Mouse (Mus musculus) lung, adult 18-20 months (tissue): ENCODE measurements around the gene Pebp1.

Experiments used
- DNase-seq, 2 experiments: peaks; one replicate each; pipeline ENCODE4 v3.0.0; 2022; ENCODE audit warnings: mixed read lengths in 2 of 2

Gene Pebp1

DNA sequence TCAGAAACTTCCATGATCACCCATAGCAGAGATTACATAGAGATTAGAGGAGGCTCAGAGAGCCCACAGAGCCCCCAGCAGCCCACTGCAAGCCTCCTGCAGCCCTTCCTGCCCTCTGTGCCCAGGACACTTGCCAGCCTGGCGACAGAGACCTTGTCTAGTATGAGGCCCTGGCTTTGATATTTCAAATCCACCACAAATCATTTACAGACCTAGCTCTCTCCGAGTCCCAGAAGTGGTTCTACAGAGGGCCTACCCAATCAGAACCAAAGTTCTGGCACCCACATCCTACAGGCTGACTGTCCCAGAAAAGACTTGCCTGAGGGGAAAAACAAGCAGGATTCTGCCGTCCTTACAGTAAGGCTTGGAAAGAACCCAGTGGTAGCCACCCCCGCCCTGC is 2.2 kb downstream of the Pebp1 start:
- DNase-seq, result no peak

DNA sequence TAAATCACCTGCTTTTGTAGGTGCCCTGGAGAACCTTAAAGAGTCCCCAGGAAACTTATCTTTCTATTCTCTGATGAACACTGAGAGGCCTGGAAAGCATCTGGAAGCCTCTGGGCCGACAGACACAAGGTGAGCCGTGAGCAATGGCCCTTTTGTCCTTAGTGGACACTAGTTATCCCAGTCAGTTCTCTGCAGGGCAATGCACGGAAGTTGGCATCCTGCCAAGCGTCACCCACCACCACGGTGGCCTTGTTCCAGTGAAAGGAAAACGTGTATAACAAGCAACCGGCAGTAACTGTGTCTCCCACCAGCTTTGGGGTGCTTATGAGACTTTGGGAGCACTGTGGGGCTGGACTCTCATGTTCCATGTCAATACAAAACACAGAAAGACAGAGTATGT is 2.7 kb downstream of the Pebp1 start:
- DNase-seq, result no peak

DNA sequence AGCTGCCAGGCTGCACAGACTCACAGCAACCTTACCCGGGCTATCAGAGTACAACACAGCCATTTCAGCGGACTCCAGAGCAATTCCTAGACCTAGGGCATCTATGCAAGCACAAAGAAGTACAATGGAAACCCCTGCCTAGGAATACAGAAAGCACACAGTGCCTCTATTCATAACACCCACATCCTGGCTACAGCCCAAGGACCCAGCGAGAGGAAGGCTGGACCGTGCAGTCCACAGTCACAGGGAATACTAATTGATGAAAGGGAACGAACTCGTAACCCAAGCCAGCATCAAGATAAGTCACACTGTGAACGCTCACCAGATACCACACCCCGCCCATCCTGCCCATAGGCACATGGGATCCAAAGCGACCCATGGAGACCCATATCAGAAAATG is 3.4 kb downstream of the Pebp1 start:
- no peak for DNase-seq

DNA sequence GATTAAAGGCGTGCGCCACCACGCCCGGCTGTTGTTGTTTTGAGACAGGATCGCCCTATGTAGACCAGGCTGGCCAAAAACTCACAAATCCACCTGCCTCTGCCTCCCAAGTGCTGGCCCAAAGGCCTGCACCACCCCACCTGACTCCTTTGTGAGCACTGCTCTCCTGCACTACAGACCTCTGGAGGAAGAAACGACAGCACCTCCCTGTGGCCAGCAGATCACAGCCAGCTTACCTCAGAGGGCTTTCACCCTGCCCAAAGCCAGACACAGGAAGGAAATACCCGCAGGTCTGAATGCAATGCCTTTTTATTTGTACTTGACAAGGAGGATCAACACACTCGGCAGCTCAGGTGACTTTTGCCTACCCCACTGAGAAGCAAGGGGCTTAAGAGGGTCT is 5.1 kb downstream of the Pebp1 start:
- no peak for DNase-seq

DNA sequence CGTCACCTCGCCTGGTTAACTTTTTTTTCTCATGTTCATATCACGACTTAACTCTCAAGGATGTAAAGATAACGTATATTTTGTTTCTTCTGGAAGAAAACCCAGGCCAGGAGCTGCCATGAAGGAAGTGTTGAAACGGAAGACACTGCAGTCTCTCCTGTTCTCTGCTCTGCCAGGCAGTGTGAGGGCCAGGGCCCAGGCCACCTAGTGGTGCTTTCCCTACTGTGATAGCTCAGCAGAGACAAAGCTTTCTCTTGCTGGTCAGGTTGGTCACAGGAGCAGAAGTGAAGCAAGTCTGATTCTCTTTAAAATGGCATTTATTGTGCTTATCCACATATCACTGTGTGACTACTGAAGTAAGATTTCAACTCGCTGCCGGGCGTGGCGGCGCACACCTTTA is 5.9 kb downstream of the Pebp1 start:
- DNase-seq, result no peak

DNA sequence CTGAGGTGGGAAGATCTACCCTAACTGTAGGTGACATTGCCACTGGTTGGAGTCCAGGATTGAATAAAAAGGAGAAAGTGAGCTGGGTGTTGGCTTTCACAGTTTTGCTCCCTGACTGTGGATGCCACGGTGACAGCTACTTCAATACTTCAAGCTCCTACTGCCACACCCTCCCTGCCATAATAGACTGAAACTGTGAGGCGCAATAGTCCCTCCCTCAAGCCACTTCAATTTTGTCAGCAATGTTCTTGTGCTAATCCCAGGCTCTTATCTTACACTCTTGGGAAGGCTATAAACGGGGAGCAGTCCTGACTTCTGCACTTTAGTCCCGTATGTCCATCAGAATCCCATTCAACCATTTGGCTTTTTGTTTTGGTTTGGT is 7.8 kb downstream of the Pebp1 start:
- peak; percentile 28 to 61 for DNase-seq

DNA sequence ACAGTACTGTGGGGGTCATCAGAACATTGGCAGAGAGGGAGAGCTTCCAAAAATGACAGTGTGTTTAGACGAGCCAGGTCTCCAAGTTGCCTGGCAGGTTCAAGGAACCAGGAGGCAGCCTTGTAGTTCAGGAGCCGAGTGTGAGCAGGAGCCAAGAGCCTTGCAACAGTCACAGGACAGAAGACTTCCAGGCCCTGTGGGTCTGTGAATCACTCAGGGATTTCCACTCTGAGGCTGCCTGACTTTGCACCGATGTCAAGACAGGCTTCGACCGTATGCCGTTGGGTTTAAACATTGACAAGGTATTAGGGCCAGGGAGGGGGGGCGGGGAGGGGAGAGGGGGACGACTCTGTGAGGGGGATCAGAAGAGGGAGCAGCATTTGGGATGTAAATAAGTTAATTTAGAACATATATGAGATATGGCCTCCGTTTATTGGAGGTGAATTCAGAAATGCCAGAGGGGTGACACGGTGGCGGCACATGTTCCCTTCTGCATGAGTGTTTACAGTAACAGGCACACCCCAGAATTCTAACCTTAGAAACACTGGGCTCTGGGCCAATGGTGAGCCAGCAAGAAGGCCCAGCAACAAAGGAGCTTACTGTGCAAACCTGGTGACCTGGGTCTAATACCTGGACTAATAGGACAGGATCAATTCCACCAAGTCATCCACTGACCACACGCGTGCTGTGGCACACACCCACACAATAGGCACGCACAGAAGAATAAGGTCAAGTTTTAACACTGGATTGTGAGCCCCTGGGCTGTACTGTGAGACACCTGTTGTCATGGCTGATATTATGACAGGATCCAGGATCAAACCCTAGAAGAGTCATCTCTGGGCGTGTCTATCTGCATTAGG is 8.4 kb downstream of the Pebp1 start:
- DNase-seq, result peak; percentile 83 to 89

DNA sequence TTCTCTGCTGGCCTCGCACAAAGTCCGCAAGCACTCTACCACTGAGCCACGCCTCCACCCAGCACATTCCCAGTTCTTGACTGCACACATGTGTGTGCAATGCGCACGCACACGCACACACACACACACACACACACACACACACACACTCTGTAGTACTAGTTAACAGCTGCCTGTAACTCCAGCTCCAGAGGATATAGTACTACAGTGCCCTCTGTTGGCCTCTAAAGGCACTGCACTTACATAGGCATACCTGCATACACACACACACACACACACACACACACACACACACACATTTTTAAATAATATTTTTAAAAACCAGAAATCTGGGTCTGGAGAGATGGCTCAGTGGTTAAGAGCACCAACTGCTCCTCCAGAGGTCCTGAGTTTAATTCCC is 9.6 kb downstream of the Pebp1 start:
- no peak for DNase-seq

DNA sequence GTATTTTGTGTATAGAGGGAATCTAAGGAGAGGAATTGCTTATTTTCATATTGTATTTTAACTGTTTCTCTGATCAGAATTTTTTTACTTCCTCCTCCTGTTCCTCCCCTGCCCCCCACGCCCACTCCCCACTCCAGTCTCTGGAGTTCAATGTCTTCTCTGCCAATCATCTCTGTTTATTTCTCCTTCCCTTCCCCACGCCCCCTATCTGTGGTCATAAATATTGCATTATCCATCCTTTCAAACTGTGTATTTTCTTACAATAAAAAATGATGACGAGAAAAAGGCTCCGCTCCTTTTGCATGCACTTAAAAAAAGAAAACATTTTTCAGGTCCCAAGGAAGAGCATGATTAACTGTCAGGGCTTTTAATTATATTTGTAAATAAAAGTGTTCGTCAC is 12.6 kb downstream of the Pebp1 start:
- DNase-seq, result no peak

DNA sequence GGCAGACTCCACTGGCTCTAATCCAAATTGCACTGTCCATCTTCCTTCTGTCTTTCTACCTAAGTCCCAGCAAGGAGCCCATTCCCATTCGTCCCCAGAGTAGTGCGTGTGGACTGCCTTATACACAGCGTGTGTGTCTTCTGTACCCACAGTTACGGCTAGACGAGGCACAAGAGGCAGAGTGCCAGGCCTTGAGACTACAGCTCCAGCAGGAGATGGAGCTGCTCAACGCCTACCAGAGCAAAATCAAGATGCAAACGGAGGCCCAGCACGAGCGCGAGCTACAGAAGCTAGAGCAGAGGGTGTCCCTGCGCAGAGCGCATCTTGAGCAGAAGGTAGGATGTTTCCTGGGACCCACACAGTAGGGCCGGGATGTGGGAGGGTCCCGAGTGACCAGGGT is 15.5 kb downstream of the Pebp1 start:
- DNase-seq, result no peak

DNA sequence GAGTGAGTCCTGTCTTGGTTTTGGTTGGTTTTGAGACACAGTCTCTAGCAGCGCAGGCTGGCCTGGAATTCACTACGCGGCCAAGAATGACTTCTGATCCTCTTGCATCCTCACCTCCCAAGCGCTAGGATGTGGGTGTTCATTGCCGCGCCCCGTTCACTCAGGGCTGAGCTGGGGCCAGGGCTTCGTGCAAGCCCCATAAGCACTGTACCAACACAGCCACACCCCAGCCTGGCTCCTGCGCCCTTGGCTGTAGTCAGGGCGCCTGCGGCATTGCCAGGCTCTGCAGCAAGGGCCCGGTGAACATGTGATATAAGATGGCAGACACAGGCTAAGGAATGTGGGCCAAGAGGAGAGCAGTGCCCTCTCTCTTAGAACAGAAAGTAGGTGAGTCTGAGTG is 18.0 kb downstream of the Pebp1 start:
- no peak for DNase-seq

DNA sequence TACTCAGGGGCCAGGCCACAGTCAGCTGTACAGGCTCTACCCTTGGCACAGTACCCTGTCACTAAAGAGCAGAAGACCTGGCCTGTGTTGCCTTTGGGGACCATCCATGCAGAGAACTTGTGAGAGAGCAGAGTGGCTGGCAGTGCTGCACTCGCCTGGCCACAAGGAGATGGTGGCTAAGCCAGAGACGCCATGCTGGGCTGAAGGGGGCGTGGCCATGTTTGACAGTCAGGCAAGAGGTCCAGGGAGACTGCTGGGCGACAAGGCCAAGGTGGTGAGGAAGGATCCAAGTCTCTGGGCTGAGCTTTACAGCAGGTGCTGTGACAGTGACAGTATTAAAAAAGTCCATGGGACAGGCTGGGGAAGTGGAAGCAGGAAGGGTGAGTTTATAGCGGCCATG is 18.7 kb downstream of the Pebp1 start:
- no peak for DNase-seq

DNA sequence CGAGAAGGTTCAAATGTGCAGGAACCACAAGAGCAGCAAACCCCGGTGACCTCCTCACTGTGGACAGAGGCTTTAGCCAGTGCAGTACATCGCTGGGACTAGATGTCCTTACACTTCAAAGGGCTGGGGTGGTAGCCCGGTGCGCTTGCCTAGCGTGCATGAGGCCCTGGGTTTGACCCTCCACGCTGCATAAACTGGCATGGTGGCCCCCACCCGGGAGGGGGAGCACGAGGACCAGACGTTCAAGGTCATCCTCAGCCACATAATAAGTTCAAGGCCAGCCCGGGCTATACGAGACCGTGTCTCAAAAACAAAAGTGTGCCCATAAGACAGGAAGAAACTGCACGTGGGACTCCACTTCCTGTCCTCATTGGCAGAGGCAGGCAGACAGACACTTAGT is 19.5 kb downstream of the Pebp1 start:
- no peak for DNase-seq

DNA sequence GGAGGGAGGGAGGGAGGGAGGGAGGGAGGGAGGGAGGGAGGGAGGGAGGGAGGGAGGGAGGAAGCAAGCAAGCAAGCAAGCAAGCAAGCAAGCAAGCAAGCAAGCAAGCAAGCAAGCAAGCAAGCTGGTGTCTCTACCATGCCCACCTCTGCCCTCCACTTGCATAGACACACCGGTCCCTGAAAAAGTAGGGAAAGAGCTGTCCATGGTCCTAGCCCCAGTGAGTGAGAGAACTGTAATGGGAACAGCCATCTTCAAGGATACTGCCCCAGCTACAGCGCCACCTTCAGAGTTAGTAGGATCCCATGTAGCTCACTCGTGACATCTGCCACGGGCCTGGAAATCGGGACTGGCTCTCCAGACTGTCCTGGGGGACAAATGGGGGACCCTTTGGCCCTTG is 22.7 kb downstream of the Pebp1 start:
- DNase-seq, result no peak

DNA sequence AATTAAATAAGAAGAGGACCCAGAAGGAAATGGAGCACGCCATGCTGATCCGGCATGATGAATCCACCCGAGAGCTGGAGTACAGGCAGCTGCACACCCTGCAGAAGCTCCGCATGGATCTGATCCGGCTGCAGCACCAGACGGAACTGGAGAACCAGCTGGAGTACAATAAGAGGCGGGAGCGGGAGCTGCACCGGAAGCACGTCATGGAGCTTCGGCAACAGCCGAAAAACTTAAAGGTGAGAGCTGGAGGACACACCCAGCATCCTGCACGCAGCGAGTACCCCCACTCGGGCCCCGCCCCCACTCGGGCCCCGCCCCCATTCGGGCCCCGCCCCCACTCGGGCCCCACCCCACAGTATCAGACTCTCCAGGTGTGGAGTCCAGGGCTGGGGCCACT is 23.9 kb downstream of the Pebp1 start:
- no peak for DNase-seq

DNA sequence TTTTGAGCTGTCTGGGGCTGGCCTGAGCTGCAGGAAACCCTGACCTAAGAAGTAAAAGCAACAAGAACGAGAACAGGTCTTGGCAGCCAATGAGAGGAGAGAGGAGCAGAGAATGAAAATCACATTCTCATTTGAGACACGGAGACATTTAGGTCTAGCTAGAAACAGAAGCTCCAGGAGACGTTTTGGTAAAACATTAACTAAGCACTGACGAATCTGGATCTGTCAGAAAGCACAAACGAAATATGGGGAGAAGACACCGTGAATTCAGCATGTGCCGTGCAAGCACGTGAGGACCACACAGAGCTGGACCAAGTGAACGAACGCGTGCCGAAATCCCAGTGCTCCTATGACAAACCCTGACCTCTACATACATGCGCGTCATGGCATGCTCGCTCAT is 29.1 kb downstream of the Pebp1 start:
- no peak for DNase-seq

DNA sequence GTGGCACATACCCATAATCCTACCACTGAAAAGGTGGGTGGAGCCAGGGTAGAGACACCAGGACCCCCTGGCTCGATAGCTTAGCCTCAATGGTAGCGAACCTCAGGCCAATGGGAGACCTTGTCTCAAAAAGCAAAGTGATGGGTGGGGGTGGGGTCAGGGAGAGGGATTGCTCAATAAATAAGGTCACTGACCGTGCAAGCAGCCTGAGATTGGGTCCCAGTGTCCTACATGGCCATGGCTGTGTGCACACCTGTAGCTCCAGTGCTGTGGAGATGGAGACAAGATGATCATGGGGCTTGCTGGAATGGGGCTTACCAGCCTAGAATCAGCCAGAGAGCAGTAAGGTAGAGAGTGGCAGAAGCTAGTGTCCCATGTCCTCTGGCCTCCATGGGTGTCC is 35.7 kb downstream of the Pebp1 start:
- no peak for DNase-seq

DNA sequence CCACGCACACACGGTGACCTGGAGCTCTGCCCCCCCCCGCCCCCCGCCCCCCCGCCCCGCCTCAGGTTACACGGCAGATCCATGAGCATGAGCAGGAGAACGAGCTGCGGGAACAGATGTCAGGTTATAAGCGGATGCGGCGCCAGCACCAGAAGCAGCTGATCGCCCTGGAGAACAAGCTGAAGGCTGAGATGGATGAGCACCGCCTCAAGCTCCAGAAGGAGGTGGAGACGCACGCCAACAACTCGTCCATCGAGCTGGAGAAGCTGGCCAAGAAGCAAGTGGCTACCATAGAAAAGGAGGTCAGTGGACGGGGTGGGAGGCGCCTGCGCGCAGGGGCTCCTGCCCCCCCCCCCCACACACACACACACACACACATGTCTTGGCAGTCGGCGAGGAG is 36.6 kb downstream of the Pebp1 start:
- DNase-seq, result no peak

DNA sequence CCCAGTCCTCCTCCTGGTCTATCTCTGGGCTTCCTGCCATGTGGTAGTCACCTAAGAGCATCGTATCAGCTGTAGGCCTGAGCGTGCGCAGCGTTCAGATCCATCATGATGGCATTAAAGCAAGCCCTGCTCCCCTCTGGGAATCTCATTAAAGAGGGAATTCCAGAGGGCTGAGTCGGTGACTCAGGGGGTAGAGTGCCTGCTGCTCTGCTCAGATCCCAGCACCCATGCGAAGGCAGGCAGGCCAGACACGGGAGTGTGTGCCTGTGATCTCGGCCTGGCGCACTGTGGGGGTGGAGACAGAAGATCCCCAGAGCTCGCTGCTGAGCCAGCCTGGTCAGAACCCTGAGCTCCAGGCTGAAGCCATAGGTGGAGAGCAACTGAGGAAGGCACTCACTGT is 39.1 kb downstream of the Pebp1 start:
- no peak for DNase-seq

DNA sequence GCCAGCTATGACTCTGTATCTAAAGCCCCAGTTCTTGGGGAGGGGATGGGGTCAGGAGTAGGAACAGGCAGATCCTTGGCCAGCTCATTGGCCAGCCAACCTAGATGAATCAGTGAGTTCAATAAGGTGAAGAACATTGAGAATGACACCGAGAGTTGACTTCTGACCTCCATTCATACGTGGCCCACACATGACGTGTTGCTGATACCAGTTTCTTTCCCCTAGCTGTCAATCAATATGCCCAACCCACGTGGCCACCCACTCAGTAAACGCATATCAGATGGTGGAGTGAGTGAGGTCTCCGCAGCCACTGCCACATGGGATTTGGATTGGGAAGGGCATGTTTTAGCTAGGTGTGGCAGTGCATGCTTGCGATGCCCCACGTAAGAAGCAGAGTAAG is 42.3 kb downstream of the Pebp1 start:
- no peak for DNase-seq

DNA sequence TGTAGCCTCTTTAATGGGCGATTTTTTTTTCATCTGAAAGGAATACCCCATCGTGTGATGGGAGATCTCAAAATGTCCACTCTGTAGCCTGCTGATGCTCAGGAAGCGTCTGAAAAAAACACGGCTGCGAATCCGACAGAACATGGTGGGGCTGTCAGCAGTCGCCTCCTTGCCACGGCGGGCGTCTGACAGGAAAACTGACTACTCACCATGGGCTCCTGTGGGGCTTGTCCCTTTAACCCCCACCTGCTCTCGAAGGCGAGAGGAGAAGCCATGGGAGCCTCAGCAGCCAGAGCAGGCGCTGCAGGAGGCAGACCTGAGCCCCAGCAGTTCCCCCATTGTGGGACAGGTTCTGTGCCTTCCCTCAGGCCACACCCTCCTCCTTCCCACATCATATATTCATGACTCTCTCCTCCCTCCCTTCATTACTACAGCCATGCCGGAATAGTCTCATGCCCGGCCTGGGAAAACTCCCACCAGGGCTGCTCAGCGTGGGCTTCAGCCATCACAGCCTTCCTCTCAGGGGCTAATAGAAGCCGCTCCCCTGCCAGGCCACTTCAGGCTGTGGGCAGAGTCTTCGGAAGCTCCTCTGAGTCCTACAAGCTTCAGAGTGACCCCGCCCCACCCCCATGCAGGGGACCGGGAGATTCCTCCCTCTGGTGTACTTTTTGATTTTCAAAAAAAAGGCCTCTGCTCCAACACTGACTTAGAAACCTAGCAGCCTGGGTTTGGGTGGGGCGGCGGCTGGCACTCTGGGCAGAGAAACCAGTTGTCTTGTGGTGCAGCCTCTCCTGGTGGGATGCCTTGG is 44.5 kb downstream of the Pebp1 start:
- DNase-seq, result no peak

DNA sequence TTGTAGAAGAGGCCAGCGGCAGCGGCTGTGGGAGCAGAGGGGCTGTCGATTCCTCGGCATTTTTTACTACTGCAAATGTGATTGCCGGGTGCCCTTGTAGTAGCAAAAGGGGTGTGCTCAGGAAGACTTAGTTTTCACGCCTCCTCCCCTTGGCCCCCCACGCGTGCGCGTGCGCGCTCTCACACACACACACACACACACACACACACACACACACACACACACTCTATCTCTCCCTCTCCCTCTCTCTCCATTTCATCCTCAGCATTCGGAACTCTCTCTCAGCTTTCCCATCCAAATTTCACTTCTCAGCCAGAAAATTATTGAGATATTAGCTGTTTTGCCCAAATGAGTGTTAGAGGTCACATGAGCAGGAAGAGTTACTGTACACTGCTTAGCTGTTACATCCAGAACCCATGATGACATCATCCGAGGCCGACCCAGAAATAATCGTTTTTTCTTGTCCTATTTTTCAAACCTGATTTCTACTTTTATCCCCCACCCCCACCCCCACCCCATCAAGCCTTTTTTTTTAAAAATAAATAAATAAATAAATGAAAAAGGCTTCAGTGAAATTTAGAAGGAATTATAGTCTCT is 45.4 kb downstream of the Pebp1 start:
- DNase-seq, result no peak

DNA sequence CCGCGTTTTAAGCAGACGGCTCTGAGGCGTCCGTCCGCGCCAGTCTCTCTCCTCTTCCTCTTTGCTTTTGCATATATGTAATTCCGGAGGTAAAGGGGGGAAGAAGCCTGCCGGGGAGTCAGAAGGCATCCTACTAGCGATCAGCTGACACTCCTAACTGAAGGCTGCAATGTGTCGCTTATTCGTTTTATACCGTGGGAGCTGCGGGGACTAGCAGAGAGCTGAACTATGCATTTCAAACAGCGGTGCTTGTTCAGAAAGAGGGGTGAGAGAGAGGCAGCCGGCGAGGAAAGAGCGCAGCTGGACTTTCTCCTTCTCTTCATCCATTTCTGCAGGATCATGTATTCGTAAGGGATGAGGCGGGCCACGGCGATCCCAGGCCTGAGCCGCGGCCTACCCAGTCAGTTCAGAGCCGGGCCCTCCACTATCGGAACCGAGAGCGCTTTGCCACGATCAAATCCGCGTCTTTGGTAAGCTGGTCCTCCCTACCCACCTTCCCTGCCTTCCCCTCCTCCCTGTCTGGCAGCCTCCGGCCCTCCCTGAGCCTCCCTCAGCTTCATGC is 46.6 kb downstream of the Pebp1 start:
- DNase-seq, result no peak

DNA sequence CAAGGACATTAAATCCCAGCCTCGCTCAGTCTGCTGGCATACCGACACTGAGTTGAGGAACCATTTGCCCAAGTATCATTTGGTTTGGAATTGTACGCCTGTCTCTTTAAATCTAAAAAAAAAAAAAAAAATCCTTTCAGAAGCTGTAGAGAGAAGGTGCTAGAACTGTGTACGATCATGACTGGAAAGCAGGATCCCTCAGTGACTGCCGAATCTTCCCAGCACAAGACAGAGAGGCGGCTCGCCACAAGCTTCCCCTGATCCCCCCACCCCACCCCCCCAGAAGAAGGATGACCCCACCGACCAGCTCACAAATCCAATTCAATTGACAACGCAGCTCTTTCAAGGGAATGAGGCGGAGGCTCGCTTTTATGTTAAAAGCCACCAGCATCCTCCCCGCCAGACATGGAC is 47.1 kb downstream of the Pebp1 start:
- DNase-seq, result no peak
